Mouse (Mus musculus): Measurements from ENCODE around the gene Gucy2e.
A peak's percentile ranks its signal among the peaks of the same experiment; 100 is the strongest.

- TF ChIP-seq CTCF (IDR thresholded peaks at IDR 0.05; ENCODE audit: low read depth) (peak; percentile 95), EP300 (IDR thresholded peaks at IDR 0.05; ENCODE audit: low read depth) (no peak)
Measured at GRCm38 (mm10) chr11:69258287-69258686, 21.5 kb upstream of the Gucy2e start.
